Mouse (Mus musculus): Measurements from ENCODE around the gene Tor1b.

- no peak for TF ChIP-seq POLR2A (IDR thresholded peaks at IDR 0.05; ENCODE audit: insufficient read length, low read depth)
- no peak for TF ChIP-seq MYOD1 (IDR thresholded peaks at IDR 0.05; ENCODE audit: control insufficient read depth in 1 of 3, insufficient read length in 2 of 3, low read depth in 2 of 3)
- no peak for TF ChIP-seq TCF12 (IDR thresholded peaks at IDR 0.05; ENCODE audit: insufficient read depth, poor library complexity, severe bottlenecking)
- TF ChIP-seq POLR2AphosphoS2 (IDR thresholded peaks at IDR 0.05; ENCODE audit: insufficient read length, low read depth) = no peak
- no peak for TF ChIP-seq CEBPB (IDR thresholded peaks at IDR 0.05; ENCODE audit: insufficient read depth, poor library complexity, severe bottlenecking)
- no peak for TF ChIP-seq REST (IDR thresholded peaks at IDR 0.05; ENCODE audit: insufficient read depth, insufficient read length)
These were observed 37.5 kb downstream of the Tor1b start for GRCm38 (mm10) chr2:30990221-30990620.

Data from myocyte (in vitro differentiated cells).